Mouse (Mus musculus): ENCODE data around the gene Isx. TPM values are rescaled to one million over a fixed set of nuclear protein-coding genes. Genes with fewer than 3 reads are reported as not detected.

Gene Isx
- polyA plus RNA-seq, 1 experiment from 2014 or later: not detected

GRCm38 (mm10) chr8:74854786-74855185, 18.2 kb upstream of the Isx start:
- Histone ChIP-seq H3K4me1 (ENCODE audit: control insufficient read depth, insufficient read depth, low read length) (no peaks in the 10 kb centered on the region), H3K27me3 (replicated peaks; ENCODE audit: control insufficient read depth, insufficient read depth, low read length) (no peaks in the 10 kb centered on the region), H3K27ac (ENCODE audit: low read depth, low read length) (no peak overlapping the region), H3K4me2 (ENCODE audit: low read length) (no peak overlapping the region), H3K9ac (ENCODE audit: low read length) (no peak overlapping the region), H3K36me3 (ENCODE audit: control insufficient read depth, insufficient read depth, low read length) (no peaks in the 10 kb centered on the region), H3K4me3 (ENCODE audit: low read depth, low read length) (no peak overlapping the region), H3K9me3 (replicated peaks; ENCODE audit: control insufficient read depth, low read length) (no peaks in the 10 kb centered on the region)
- no peak for ATAC-seq
- WGBS: 92% methylated on average over 4 of the region's 4 CpGs
- no peak for DNase-seq (ENCODE audit: low spot score)

GRCm38 (mm10) chr8:74855341-74855740, 17.6 kb upstream of the Isx start:
- H3K4me3 ChIP-seq (ENCODE audit: low read depth, low read length): no peak overlapping the region
- no peak overlapping the region for H3K4me2 ChIP-seq (ENCODE audit: low read length)
- H3K9me3 ChIP-seq (replicated peaks; ENCODE audit: control insufficient read depth, low read length): no peaks in the 10 kb centered on the region
- no peaks in the 10 kb centered on the region for H3K36me3 ChIP-seq (ENCODE audit: control insufficient read depth, insufficient read depth, low read length)
- H3K4me1 ChIP-seq (ENCODE audit: control insufficient read depth, insufficient read depth, low read length): no peaks in the 10 kb centered on the region
- no peaks in the 10 kb centered on the region for H3K27me3 ChIP-seq (replicated peaks; ENCODE audit: control insufficient read depth, insufficient read depth, low read length)
- H3K27ac ChIP-seq (ENCODE audit: low read depth, low read length): no peak overlapping the region
- no peak for DNase-seq (ENCODE audit: low spot score)
- ATAC-seq: no peak
- H3K9ac ChIP-seq (ENCODE audit: low read length): no peak overlapping the region
- 92% methylated on average over 3 of the region's 3 CpGs for WGBS

GRCm38 (mm10) chr8:74859241-74859640, 13.7 kb upstream of the Isx start:
- WGBS: 96% methylated on average over 4 of the region's 4 CpGs
- DNase-seq (ENCODE audit: low spot score) (no peak), ATAC-seq (no peak)
- H3K4me1 ChIP-seq (ENCODE audit: control insufficient read depth, insufficient read depth, low read length): no peaks in the 10 kb centered on the region
- H3K27me3 ChIP-seq (replicated peaks; ENCODE audit: control insufficient read depth, insufficient read depth, low read length): no peaks in the 10 kb centered on the region
- H3K4me3 ChIP-seq (ENCODE audit: low read depth, low read length): no peak overlapping the region
- no peak overlapping the region for H3K9ac ChIP-seq (ENCODE audit: low read length)
- H3K4me2 ChIP-seq (ENCODE audit: low read length): no peak overlapping the region
- H3K27ac ChIP-seq (ENCODE audit: low read depth, low read length): no peak overlapping the region
- H3K9me3 ChIP-seq (replicated peaks; ENCODE audit: control insufficient read depth, low read length): no peaks in the 10 kb centered on the region
- H3K36me3 ChIP-seq (ENCODE audit: control insufficient read depth, insufficient read depth, low read length): no peaks in the 10 kb centered on the region

GRCm38 (mm10) chr8:74860449-74860848, 12.5 kb upstream of the Isx start:
- DNase-seq (ENCODE audit: low spot score) (no peak), ATAC-seq (no peak)
- Histone ChIP-seq H3K27me3 (replicated peaks; ENCODE audit: control insufficient read depth, insufficient read depth, low read length) (no peaks in the 10 kb centered on the region), H3K9ac (ENCODE audit: low read length) (no peak overlapping the region), H3K4me3 (ENCODE audit: low read depth, low read length) (no peak overlapping the region), H3K4me1 (ENCODE audit: control insufficient read depth, insufficient read depth, low read length) (no peaks in the 10 kb centered on the region), H3K27ac (ENCODE audit: low read depth, low read length) (no peak overlapping the region), H3K9me3 (replicated peaks; ENCODE audit: control insufficient read depth, low read length) (no peaks in the 10 kb centered on the region), H3K4me2 (ENCODE audit: low read length) (no peak overlapping the region), H3K36me3 (ENCODE audit: control insufficient read depth, insufficient read depth, low read length) (no peaks in the 10 kb centered on the region)
- WGBS: 80% methylated on average over 6 of the region's 6 CpGs

GRCm38 (mm10) chr8:74862598-74862997, 10.4 kb upstream of the Isx start:
- DNase-seq (ENCODE audit: low spot score): no peak
- 59% methylated on average over 2 of the region's 2 CpGs for WGBS

GRCm38 (mm10) chr8:74870346-74870949, 2.5 kb upstream of the Isx start:
- DNase-seq (ENCODE audit: low spot score): no peak
- H3K4me2 ChIP-seq (ENCODE audit: low read length): no peak overlapping the region
- WGBS: 78% methylated on average over 4 of the region's 4 CpGs
- no peak overlapping the region for H3K4me3 ChIP-seq (ENCODE audit: low read depth, low read length)
- H3K27ac ChIP-seq (ENCODE audit: low read depth, low read length): no peak overlapping the region
- no peak for ATAC-seq
- no peak overlapping the region for H3K9ac ChIP-seq (ENCODE audit: low read length)
- H3K27me3 ChIP-seq (replicated peaks; ENCODE audit: control insufficient read depth, insufficient read depth, low read length): no peaks in the 10 kb centered on the region
- no peaks in the 10 kb centered on the region for H3K9me3 ChIP-seq (replicated peaks; ENCODE audit: control insufficient read depth, low read length)
- no peaks in the 10 kb centered on the region for H3K36me3 ChIP-seq (ENCODE audit: control insufficient read depth, insufficient read depth, low read length)
- H3K4me1 ChIP-seq (ENCODE audit: control insufficient read depth, insufficient read depth, low read length): no peaks in the 10 kb centered on the region

More at GRCm38 (mm10) chr8:74862598-74862997, 10.4 kb upstream of the Isx start:
- no peaks in the 10 kb centered on the region for H3K27me3 ChIP-seq (replicated peaks; ENCODE audit: control insufficient read depth, insufficient read depth, low read length)
- no peak overlapping the region for H3K9ac ChIP-seq (ENCODE audit: low read length)
- H3K9me3 ChIP-seq (replicated peaks; ENCODE audit: control insufficient read depth, low read length): no peaks in the 10 kb centered on the region
- no peak overlapping the region for H3K4me3 ChIP-seq (ENCODE audit: low read depth, low read length)
- H3K27ac ChIP-seq (ENCODE audit: low read depth, low read length): no peak overlapping the region
- H3K4me1 ChIP-seq (ENCODE audit: control insufficient read depth, insufficient read depth, low read length): no peaks in the 10 kb centered on the region
- no peak overlapping the region for H3K4me2 ChIP-seq (ENCODE audit: low read length)
- H3K36me3 ChIP-seq (ENCODE audit: control insufficient read depth, insufficient read depth, low read length): no peaks in the 10 kb centered on the region
- ATAC-seq: no peak

GRCm38 (mm10) chr8:74871686-74872085, 1.3 kb upstream of the Isx start:
- Histone ChIP-seq H3K27ac (ENCODE audit: low read depth, low read length) (no peak overlapping the region), H3K4me1 (ENCODE audit: control insufficient read depth, insufficient read depth, low read length) (no peaks in the 10 kb centered on the region), H3K9me3 (replicated peaks; ENCODE audit: control insufficient read depth, low read length) (no peaks in the 10 kb centered on the region), H3K27me3 (replicated peaks; ENCODE audit: control insufficient read depth, insufficient read depth, low read length) (no peaks in the 10 kb centered on the region), H3K9ac (ENCODE audit: low read length) (no peak overlapping the region), H3K4me3 (ENCODE audit: low read depth, low read length) (no peak overlapping the region), H3K4me2 (ENCODE audit: low read length) (no peak overlapping the region), H3K36me3 (ENCODE audit: control insufficient read depth, insufficient read depth, low read length) (no peaks in the 10 kb centered on the region)
- ATAC-seq (no peak), DNase-seq (ENCODE audit: low spot score) (no peak)
- WGBS: 81% methylated on average over 4 of the region's 4 CpGs

- no peaks in the 10 kb centered on the region for H3K27me3 ChIP-seq (replicated peaks; ENCODE audit: control insufficient read depth, insufficient read depth, low read length)
- no peak overlapping the region for H3K4me3 ChIP-seq (ENCODE audit: low read depth, low read length)
- H3K36me3 ChIP-seq (ENCODE audit: control insufficient read depth, insufficient read depth, low read length): no peaks in the 10 kb centered on the region
- no peaks in the 10 kb centered on the region for H3K4me1 ChIP-seq (ENCODE audit: control insufficient read depth, insufficient read depth, low read length)
- H3K4me2 ChIP-seq (ENCODE audit: low read length): no peak overlapping the region
- H3K9me3 ChIP-seq (replicated peaks; ENCODE audit: control insufficient read depth, low read length): no peaks in the 10 kb centered on the region
- WGBS: 88% methylated on average over 7 of the region's 7 CpGs
- DNase-seq (ENCODE audit: low spot score): no peak
- no peak overlapping the region for H3K27ac ChIP-seq (ENCODE audit: low read depth, low read length)
- no peak for ATAC-seq
- no peak overlapping the region for H3K9ac ChIP-seq (ENCODE audit: low read length)
These were observed 686 bp upstream of the Isx start for GRCm38 (mm10) chr8:74872151-74872823.

- Histone ChIP-seq H3K27me3 (replicated peaks; ENCODE audit: control insufficient read depth, insufficient read depth, low read length) (no peaks in the 10 kb centered on the region), H3K4me3 (ENCODE audit: low read depth, low read length) (no peak overlapping the region), H3K4me1 (ENCODE audit: control insufficient read depth, insufficient read depth, low read length) (no peaks in the 10 kb centered on the region), H3K9ac (ENCODE audit: low read length) (no peak overlapping the region), H3K9me3 (replicated peaks; ENCODE audit: control insufficient read depth, low read length) (no peaks in the 10 kb centered on the region), H3K27ac (ENCODE audit: low read depth, low read length) (no peak overlapping the region), H3K4me2 (ENCODE audit: low read length) (no peak overlapping the region), H3K36me3 (ENCODE audit: control insufficient read depth, insufficient read depth, low read length) (no peaks in the 10 kb centered on the region)
- DNase-seq (ENCODE audit: low spot score): no peak
- 62% methylated on average over 2 of the region's 2 CpGs for WGBS
- ATAC-seq: no peak
These were observed 1.6 kb downstream of the Isx start for GRCm38 (mm10) chr8:74874565-74874964.

Measured in forebrain, embryonic 14.5 days (tissue).